In the genomic region with DNA sequence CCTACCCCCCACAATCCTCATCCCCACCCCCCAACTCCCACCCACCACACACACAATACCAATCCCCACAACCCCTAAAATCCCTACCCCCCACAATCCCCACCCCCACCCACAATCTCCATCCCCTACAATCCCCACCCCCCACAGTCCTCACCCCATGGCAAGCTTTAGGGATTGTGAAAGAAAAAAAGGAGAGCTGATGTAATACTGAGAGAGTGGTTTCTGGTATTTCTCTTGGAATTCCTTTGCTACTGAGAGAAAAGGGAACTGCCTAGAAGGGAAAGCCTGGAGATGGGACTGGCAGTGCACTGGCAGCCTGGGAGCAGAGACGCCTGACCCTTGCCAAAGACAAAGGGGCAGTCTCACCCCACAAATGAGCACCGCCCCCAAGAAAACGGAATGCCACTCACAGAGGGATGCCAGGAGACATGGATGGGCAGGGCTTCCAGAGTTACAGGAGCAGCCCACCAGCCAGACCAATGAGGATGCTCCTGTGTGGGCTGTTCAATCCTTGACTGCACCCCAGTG, we compare ENCODE assay signal across 12 mouse cellular contexts. TPM values are rescaled to one million over a fixed set of nuclear protein-coding genes. Genes with fewer than 3 reads are reported as not detected.
DNase-seq lines count a peak whose midpoint lies in the region; ATAC-seq and TF ChIP-seq lines count a peak whose summit lies in the region.
"Had no signal": no experiment of that assay in that cellular context is flagged by ENCODE, and none has a peak within 500 bp of the region (broad histone marks: within the 10 kb centered on the region; RNA-seq: fewer than 3 reads in every experiment).

No protein-coding gene starts in this region.

- WGBS in lung, postnatal 0 days = 22% methylated on average over 3 of the region's 3 CpGs
- WGBS in embryonic facial prominence, embryonic 10.5 days = 12% methylated on average over 3 of the region's 3 CpGs
- WGBS in hindbrain, embryonic 12.5 days = 15% methylated on average over 3 of the region's 3 CpGs
- WGBS in neural tube, embryonic 14.5 days = 12% methylated on average over 3 of the region's 3 CpGs

- H3K4me1 ChIP-seq in lung, postnatal 0 days (ENCODE audit: insufficient read depth, low read depth, low read length) = no peaks in the 10 kb centered on the region
- peaks cover 25% of the 10 kb centered on the region for H3K4me1 ChIP-seq in embryonic facial prominence, embryonic 10.5 days
- H3K4me1 ChIP-seq in hindbrain, embryonic 12.5 days = peaks cover 16% of the 10 kb centered on the region
- H3K4me1 ChIP-seq in neural tube, embryonic 14.5 days (ENCODE audit: control insufficient read depth, insufficient read depth, low read length) = no peaks in the 10 kb centered on the region

- no peaks in the 10 kb centered on the region for H3K9me3 ChIP-seq in lung, postnatal 0 days (ENCODE audit: low read length)
- H3K9me3 ChIP-seq in embryonic facial prominence, embryonic 10.5 days = no peaks in the 10 kb centered on the region
- H3K9me3 ChIP-seq in hindbrain, embryonic 12.5 days (replicated peaks) = no peaks in the 10 kb centered on the region
- no peaks in the 10 kb centered on the region for H3K9me3 ChIP-seq in neural tube, embryonic 14.5 days (ENCODE audit: control insufficient read depth, low read length)
- H3K9me3 ChIP-seq: G1E had no signal

- H3K9ac ChIP-seq in lung, postnatal 0 days (replicated peaks; ENCODE audit: low read depth) = no peak overlapping the region
- no peak overlapping the region for H3K9ac ChIP-seq in hindbrain, embryonic 12.5 days
- no peak overlapping the region for H3K9ac ChIP-seq in neural tube, embryonic 14.5 days (replicated peaks; ENCODE audit: low read depth, low read length)
- H3K9ac ChIP-seq: liver, embryonic 14.5 days had no signal

- H3K27ac ChIP-seq in lung, postnatal 0 days (ENCODE audit: low read length) = no peak overlapping the region
- H3K27ac ChIP-seq in embryonic facial prominence, embryonic 10.5 days (replicated peaks) = peak overlapping the region; percentile 60
- H3K27ac ChIP-seq in hindbrain, embryonic 12.5 days = peak overlapping the region; percentile 23; the same call in 1 of the 2 replicates
- H3K27ac ChIP-seq in neural tube, embryonic 14.5 days (ENCODE audit: low read depth, low read length) = no peak overlapping the region
- H3K27ac ChIP-seq: liver, embryonic 14.5 days had no signal

- H3K4me2 ChIP-seq in lung, postnatal 0 days (replicated peaks; ENCODE audit: low read depth, low read length) = no peak overlapping the region
- H3K4me2 ChIP-seq in hindbrain, embryonic 12.5 days (replicated peaks) = no peak overlapping the region
- H3K4me2 ChIP-seq in neural tube, embryonic 14.5 days (ENCODE audit: low read depth, low read length) = no peak overlapping the region

- peak; percentile 68 for DNase-seq in lung, postnatal 0 days (ENCODE audit: low spot score)
- no peak for DNase-seq in lung, adult 18-20 months
- DNase-seq in embryonic facial prominence, embryonic 10.5 days (ENCODE audit: low spot score) = peak; percentile 28
- no peak for DNase-seq in urinary bladder, postnatal 25 days (ENCODE audit: low spot score)
- no peak for DNase-seq in urinary bladder, postnatal 10 days (ENCODE audit: low spot score)
- DNase-seq in adrenal gland, adult 8-10 months = no peak
- DNase-seq: heart, adult 18-20 months; right cerebral cortex, postnatal 4 days had no signal

- H3K27me3 ChIP-seq in lung, postnatal 0 days (replicated peaks; ENCODE audit: insufficient read depth, low read length) = no peaks in the 10 kb centered on the region
- H3K27me3 ChIP-seq in embryonic facial prominence, embryonic 10.5 days (replicated peaks; ENCODE audit: low read depth, poor library complexity, severe bottlenecking) = no peaks in the 10 kb centered on the region
- no peaks in the 10 kb centered on the region for H3K27me3 ChIP-seq in hindbrain, embryonic 12.5 days
- no peaks in the 10 kb centered on the region for H3K27me3 ChIP-seq in neural tube, embryonic 14.5 days (ENCODE audit: control insufficient read depth, insufficient read depth, low read length)

- peak; percentile 40; the same call in 1 of the 2 replicates for ATAC-seq in lung, postnatal 0 days
- peak; percentile 81 for ATAC-seq in hindbrain, embryonic 12.5 days (ENCODE audit: low FRiP score)
- ATAC-seq in neural tube, embryonic 14.5 days (ENCODE audit: low read depth) = peak; percentile 80; the same call in 1 of the 2 replicates

- TF ChIP-seq EP300 in lung, postnatal 0 days (IDR thresholded peaks at IDR 0.05) = no peak

- no peak overlapping the region for H3K4me3 ChIP-seq in lung, postnatal 0 days (ENCODE audit: low read depth, low read length)
- no peak overlapping the region for H3K4me3 ChIP-seq in embryonic facial prominence, embryonic 10.5 days
- no peak overlapping the region for H3K4me3 ChIP-seq in hindbrain, embryonic 12.5 days
- H3K4me3 ChIP-seq in neural tube, embryonic 14.5 days (ENCODE audit: low read depth, low read length) = no peak overlapping the region

- no peak for TF ChIP-seq CTCF in lung, postnatal 0 days (IDR thresholded peaks at IDR 0.05)

- H3K36me3 ChIP-seq in lung, postnatal 0 days (ENCODE audit: insufficient read depth, low read length) = no peaks in the 10 kb centered on the region
- H3K36me3 ChIP-seq in embryonic facial prominence, embryonic 10.5 days (replicated peaks) = no peaks in the 10 kb centered on the region
- no peaks in the 10 kb centered on the region for H3K36me3 ChIP-seq in hindbrain, embryonic 12.5 days
- H3K36me3 ChIP-seq in neural tube, embryonic 14.5 days (ENCODE audit: control insufficient read depth, insufficient read depth, low read length) = no peaks in the 10 kb centered on the region
- H3K36me3 ChIP-seq: G1E had no signal

RNA-seq across cellular contexts. Expression of gene Lrp2, which starts 54.3 kb away (rescaled TPM):
- polyA plus RNA-seq in lung, postnatal 0 days (2015; fragmentation: Nextera tagmentation; extraction: Ambion mirVana) = 1.1 and 2.4 TPM in 2 replicates
- 1.5 and 1.6 TPM in 2 replicates for polyA plus RNA-seq in embryonic facial prominence, embryonic 10.5 days (2016; fragmentation: Nextera tagmentation; extraction: Ambion mirVana)
- 2.6 and 3.2 TPM in 2 replicates for polyA plus RNA-seq in hindbrain, embryonic 12.5 days (2016; fragmentation: Nextera tagmentation; extraction: Ambion mirVana)
- polyA plus RNA-seq in neural tube, embryonic 14.5 days (2014; fragmentation: Nextera tagmentation; extraction: Ambion mirVana) = 0.90 and 1.8 TPM in 2 replicates
- total RNA-seq in adrenal gland, adult 8-10 months (2022) = under 1 TPM; 0.15 to 0.42 (median 0.24) TPM
- polyA plus RNA-seq: G1E had no signal

Comparison
In these comparisons a context has a peak if more than half of its experiments do, and no peak if none do; other contexts are left out.
1. DNase-seq: peak in lung, postnatal 0 days (single experiment) and embryonic facial prominence, embryonic 10.5 days (single experiment); none in lung, adult 18-20 months (0 of 2), urinary bladder, postnatal 25 days (single experiment), urinary bladder, postnatal 10 days (single experiment) and adrenal gland, adult 8-10 months (single experiment).
2. H3K27ac ChIP-seq: peak in embryonic facial prominence, embryonic 10.5 days (single experiment) and hindbrain, embryonic 12.5 days (single experiment); none in lung, postnatal 0 days (single experiment) and neural tube, embryonic 14.5 days (single experiment).
3. Peak in every context shown above with its lines, with median percentiles within 50 percentile points of each other: ATAC-seq.